Mouse (Mus musculus) hindbrain, embryonic 15.5 days (tissue): ENCODE results near the gene Plekhg1. TPM values are rescaled to one million over a fixed set of nuclear protein-coding genes. Genes with fewer than 3 reads are reported as not detected.

Experiments
- ATAC-seq: fragments of 200-750 bp; cut with Nextera tagmentation; 2 replicates; pipeline ENCODE4 v1.8.0; 2017; ENCODE audit warnings: low read depth, moderate number of reproducible peaks, moderate TSS enrichment; ENCODE audit not compliant: low FRiP score
- H3K27ac ChIP-seq: fragments of 300-500 bp; sonication (generic); replicated peaks from 2 replicates; pipeline ENCODE4 v1.5.1; 2015; ENCODE audit warnings: mild to moderate bottlenecking, inconsistent platforms
- H3K27me3 ChIP-seq: fragments of 300-500 bp; sonication (generic); 2 replicates; pipeline ENCODE4 v1.6.1; 2015; ENCODE audit warnings: control low read depth, inconsistent platforms
- H3K36me3 ChIP-seq: fragments of 300-500 bp; sonication (generic); 2 replicates; pipeline ENCODE4 v1.6.1; 2015; ENCODE audit warnings: control low read depth, inconsistent platforms
- H3K4me1 ChIP-seq: fragments of 300-500 bp; sonication (generic); replicated peaks from 2 replicates; pipeline ENCODE4 v1.6.1; 2015; ENCODE audit warnings: control low read depth, inconsistent platforms
- H3K4me2 ChIP-seq: fragments of 300-500 bp; sonication (generic); 2 replicates; pipeline ENCODE4 v1.6.1; 2015; ENCODE audit warnings: moderate library complexity, mild to moderate bottlenecking, inconsistent platforms
- H3K4me3 ChIP-seq: fragments of 300-500 bp; sonication (generic); 2 replicates; pipeline ENCODE4 v1.5.1; 2015; ENCODE audit warnings: mild to moderate bottlenecking, inconsistent platforms
- H3K9ac ChIP-seq: fragments of 300-500 bp; sonication (generic); 2 replicates; pipeline ENCODE4 v1.6.1; 2015; ENCODE audit warnings: inconsistent platforms
- H3K9me3 ChIP-seq: fragments of 300-500 bp; sonication (generic); 2 replicates; pipeline ENCODE4 v1.6.1; 2016; ENCODE audit warnings: control low read depth, inconsistent platforms
- WGBS: fragments of 180-500 bp; shearing (Covaris S2); methylation state at CpG from one replicate; pipeline ENCODE4 v1.1.7; 2015; 5-methylcytosine and 5-hydroxymethylcytosine counted together
- polyA plus RNA-seq: library from polyadenylated mRNA; unstranded; fragments of >200 nt; fragmentation: Nextera tagmentation; extraction: Ambion mirVana; gene quantifications from 2 replicates; pipeline ENCODE4 v1.2.1, GENCODE M21; 2015

Gene Plekhg1
- 10.5 and 11.4 TPM in 2 replicates for polyA plus RNA-seq

DNA sequence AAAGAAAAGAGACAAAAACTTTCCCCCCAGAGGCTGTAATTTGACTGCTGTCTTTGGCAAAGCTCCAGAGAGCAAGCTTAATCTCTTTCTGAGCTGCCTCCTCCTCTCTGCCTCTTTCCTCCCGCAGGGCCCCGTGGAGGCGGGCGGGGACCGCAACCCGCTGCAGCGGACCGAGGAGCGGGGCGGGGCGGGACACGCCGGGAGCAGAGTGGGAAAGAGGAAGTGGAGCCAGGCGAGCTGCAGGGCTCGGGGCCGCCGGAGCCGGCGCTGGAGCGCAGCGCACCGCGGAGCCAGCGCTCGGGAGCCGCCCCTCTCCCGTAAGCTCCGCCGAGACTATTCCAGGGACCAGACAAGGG, at the start of gene Plekhg1:
Plekhg1 (plus strand) TSS at position 217 of the 356 bp plus-strand sequence.
- Histone ChIP-seq H3K4me1 (peaks cover 3% of the 10 kb centered on the region; the same call in 1 of the 2 replicates), H3K4me2 (peak within 1 kb of the TSS; percentile 97), H3K27ac (peak within 1 kb of the TSS; percentile 76), H3K27me3 (no peaks in the 10 kb centered on the region), H3K4me3 (peak within 1 kb of the TSS; percentile 62), H3K9me3 (no peaks in the 10 kb centered on the region), H3K36me3 (no peaks in the 10 kb centered on the region), H3K9ac (peak within 1 kb of the TSS; percentile 48)
- ATAC-seq, result peak; percentile 87
- WGBS, result 0% methylated on average over 20 of the region's 29 CpGs

DNA sequence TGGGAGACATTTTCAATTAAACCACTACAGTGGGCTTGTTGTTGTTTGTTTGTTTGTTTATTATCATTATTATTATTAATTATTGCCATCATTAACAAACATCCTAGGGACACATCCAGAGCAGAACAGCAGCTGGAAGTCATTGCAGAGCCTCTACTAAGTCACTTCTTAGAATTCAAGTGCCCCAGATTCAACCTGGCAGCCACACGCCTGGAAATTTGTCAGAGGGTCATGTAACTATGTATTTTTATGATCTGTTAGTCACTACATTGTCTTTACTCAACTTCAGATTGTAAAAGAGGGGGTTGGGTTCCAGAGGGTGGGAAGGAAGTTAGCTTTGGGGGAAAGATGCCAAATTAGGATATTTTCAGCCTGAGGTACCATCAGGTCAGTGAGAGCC, 47.4 kb upstream of the Plekhg1 start:
- H3K27me3 ChIP-seq, result no peaks in the 10 kb centered on the region
- H3K4me3 ChIP-seq, result no peak overlapping the region
- no peak overlapping the region for H3K9ac ChIP-seq
- no peaks in the 10 kb centered on the region for H3K9me3 ChIP-seq
- H3K27ac ChIP-seq, result no peak overlapping the region
- 89% methylated on average over 1 of the region's 1 CpGs for WGBS
- no peak overlapping the region for H3K4me2 ChIP-seq
- peaks cover 4% of the 10 kb centered on the region; the same call in 1 of the 2 replicates for H3K4me1 ChIP-seq
- H3K36me3 ChIP-seq, result no peaks in the 10 kb centered on the region
- ATAC-seq, result no peak

DNA sequence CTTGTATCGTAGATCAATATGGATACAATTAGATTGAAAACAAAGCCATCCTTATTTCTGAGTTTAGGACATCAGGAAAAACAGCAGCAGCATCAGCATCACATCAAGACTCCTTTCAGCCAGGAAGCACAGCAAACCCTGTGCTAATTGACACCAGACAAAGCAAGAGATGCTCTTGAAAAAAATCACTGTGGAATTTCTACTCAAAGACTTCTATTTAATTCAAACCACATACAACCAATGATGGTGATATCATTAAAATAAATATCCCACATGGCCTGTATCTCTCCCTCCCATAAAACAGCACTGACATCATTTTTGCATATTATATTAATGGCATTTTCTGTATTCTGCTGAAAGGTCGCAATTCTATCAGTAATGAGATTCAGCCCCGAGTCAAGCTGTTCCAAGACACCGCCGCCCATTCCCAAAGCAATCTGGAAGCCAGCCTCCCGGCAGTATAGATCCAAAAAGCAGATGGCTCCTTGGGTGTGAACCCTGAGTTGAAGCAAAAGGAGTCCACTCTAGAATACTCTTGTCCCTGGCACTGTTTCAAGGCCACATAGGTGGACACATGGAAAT, 46.4 kb upstream of the Plekhg1 start:
- WGBS, result 41% methylated on average over 6 of the region's 6 CpGs
- no peak overlapping the region for H3K27ac ChIP-seq
- no peak overlapping the region for H3K4me3 ChIP-seq

DNA sequence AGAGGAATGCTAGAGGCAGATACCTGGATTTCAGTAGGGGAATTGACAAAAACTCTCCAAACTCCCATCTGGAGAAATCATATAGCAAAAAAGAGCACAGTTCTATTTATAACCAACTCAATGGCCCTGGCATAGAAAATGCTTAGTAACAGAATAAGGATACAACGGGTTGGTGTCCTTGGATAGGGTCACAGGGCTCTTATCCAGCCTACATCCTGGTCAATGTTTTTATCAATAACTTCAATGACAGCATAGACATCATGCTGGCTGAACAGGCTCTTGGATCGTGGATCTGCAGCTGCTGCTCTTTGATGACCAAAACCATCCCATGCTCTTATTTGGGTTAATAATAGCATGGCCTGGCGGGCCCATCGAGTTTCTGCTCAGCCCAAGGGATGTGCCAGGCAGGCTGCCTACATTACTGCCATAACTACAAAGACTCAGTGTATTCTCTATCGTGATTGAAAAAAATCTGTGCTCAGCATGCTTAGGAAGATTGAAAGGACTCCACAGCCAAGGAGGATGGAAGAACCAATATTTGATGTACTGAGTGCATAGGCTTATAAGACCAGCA, 44.7 kb upstream of the Plekhg1 start:
- ATAC-seq, result no peak
- 59% methylated on average over 5 of the region's 5 CpGs for WGBS
- Histone ChIP-seq H3K9ac (no peak overlapping the region), H3K4me3 (no peak overlapping the region), H3K27me3 (no peaks in the 10 kb centered on the region), H3K27ac (no peak overlapping the region), H3K36me3 (no peaks in the 10 kb centered on the region), H3K4me2 (no peak overlapping the region), H3K4me1 (peaks cover 4% of the 10 kb centered on the region; the same call in 1 of the 2 replicates), H3K9me3 (no peaks in the 10 kb centered on the region)

More for the DNA sequence above, 46.4 kb upstream of the Plekhg1 start:
- Histone ChIP-seq H3K9ac (no peak overlapping the region), H3K9me3 (no peaks in the 10 kb centered on the region), H3K4me1 (peaks cover 4% of the 10 kb centered on the region; the same call in 1 of the 2 replicates), H3K36me3 (no peaks in the 10 kb centered on the region), H3K27me3 (no peaks in the 10 kb centered on the region), H3K4me2 (no peak overlapping the region)
- ATAC-seq, result no peak

DNA sequence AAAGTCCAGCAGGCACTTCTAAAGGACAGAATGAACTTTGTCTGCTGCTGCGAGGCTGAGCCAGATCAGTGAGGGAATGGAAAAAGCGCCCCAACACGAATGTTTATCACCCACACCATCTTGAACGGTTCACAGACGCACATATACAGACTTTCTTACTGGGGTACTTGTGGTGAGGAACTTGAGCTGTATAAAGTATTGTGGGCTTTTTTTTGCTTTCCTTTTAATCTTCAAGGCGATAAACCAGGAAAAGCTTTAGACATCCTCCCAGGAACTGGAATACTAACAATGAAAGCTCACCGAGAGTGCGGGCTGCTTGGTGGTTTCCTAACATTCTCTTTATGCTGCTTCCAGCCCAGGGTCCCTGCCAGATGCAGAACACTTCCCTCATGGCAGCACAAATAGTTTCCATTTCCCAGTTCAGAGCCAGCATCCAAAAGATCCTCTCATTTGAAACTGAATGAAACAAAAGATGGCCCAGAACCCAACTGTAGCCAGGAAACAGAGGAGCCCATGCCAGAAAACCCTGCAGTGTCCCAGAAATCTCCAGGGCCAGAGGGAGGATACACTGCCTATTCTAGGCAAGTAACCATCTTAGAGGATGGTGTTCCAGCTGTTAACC, 43.3 kb upstream of the Plekhg1 start:
- Histone ChIP-seq H3K27ac (peak overlapping the region; percentile 64), H3K4me3 (no peak overlapping the region), H3K27me3 (no peaks in the 10 kb centered on the region), H3K4me2 (no peak overlapping the region), H3K36me3 (no peaks in the 10 kb centered on the region), H3K4me1 (peaks cover 4% of the 10 kb centered on the region; the same call in 1 of the 2 replicates), H3K9me3 (no peaks in the 10 kb centered on the region), H3K9ac (no peak overlapping the region)
- 0 out of 2 replicates have a peak, but pooled peaks have one; percentile 55 for ATAC-seq
- WGBS, result 64% methylated on average over 8 of the region's 8 CpGs

DNA sequence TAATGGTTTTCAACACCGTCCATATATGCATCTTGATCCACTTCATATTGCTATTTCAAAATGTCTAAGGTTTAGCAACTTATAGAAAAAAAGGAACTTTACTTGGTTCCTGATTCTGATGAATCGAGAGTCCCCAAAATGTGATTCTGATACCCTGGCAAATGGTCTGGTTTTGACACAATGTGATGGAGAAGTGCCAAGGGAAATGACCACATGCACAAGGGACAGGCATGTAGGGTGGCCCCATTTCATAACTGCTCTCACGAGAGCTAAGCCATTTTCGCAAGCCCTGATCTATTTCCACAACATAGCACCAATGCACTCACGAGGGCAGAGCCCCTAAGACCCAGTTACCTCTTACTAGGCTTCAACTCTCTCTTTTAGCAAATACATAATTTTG, 42.7 kb upstream of the Plekhg1 start:
- no peak for ATAC-seq
- Histone ChIP-seq H3K9me3 (no peaks in the 10 kb centered on the region), H3K9ac (no peak overlapping the region), H3K27me3 (no peaks in the 10 kb centered on the region), H3K36me3 (no peaks in the 10 kb centered on the region), H3K4me3 (no peak overlapping the region), H3K4me2 (no peak overlapping the region), H3K4me1 (peaks cover 4% of the 10 kb centered on the region; the same call in 1 of the 2 replicates), H3K27ac (peak overlapping the region; percentile 64; the same call in 1 of the 2 replicates)
- 86% methylated on average over 5 of the region's 5 CpGs for WGBS

DNA sequence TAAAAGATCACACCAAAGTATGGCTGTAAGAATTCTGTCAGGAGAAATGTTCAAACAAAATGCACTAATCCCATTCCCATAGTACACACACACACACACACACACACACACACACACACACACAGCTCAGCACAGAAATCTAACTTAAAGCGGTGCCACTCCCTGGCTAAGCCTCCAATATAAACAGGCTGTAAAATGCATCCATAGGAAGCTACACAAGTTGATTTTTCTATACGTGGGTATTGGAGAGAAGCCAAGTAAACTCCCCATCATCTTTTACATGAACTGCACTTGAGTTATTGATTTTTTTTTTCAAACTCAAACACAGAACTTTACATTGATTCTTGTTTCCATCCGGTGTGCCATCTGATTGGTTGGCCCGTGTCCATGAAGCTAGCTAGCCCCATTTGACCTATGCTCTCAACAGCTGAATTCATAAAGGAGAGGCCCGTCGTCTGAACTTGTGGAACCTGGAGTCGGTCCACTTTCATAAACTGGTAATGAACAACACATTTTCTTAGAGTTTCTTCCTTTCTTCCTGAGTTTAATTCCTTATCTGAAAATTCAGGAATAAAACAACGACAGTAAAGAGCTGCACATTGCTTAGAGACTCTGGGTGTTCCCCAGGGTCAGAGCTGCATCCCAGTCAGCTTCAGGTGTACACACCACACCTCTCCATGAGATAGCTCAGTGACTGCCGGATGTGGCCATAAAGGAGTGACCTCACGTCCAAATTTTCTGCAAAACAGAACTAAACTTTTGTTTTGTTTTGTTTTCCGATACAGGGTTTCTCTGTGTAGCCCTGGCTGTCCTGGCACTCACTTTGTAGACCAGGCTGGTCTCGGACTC, 39.7 kb upstream of the Plekhg1 start:
- no peaks in the 10 kb centered on the region for H3K27me3 ChIP-seq
- H3K4me2 ChIP-seq, result no peak overlapping the region
- 76% methylated on average over 12 of the region's 12 CpGs for WGBS
- H3K36me3 ChIP-seq, result no peaks in the 10 kb centered on the region
- no peaks in the 10 kb centered on the region for H3K4me1 ChIP-seq
- H3K9ac ChIP-seq, result no peak overlapping the region
- H3K27ac ChIP-seq, result no peak overlapping the region
- no peak overlapping the region for H3K4me3 ChIP-seq
- ATAC-seq, result no peak
- H3K9me3 ChIP-seq, result no peaks in the 10 kb centered on the region

DNA sequence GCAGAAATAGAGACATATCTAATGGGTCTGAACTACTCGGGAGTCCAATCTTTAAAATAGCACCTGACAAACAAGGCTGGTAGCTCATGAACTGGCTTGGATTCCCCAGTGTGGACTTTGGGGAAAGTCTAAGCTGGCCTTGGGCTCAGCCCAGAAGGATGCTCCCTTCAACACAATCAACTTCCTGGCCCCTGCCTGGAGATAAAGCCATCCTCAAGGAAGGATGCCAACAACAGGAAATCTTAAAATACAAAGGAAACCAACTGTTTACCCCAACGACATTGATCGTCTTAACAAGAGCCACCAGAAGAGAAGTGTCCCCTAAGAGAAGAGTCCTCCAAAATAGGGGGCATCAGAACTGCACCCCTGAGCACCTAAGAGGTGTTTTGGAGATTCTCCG, 38.3 kb upstream of the Plekhg1 start:
- WGBS, result 83% methylated on average over 4 of the region's 4 CpGs
- Histone ChIP-seq H3K4me3 (no peak overlapping the region), H3K27me3 (no peaks in the 10 kb centered on the region), H3K27ac (no peak overlapping the region), H3K36me3 (no peaks in the 10 kb centered on the region), H3K9ac (no peak overlapping the region), H3K4me1 (no peaks in the 10 kb centered on the region), H3K4me2 (no peak overlapping the region), H3K9me3 (no peaks in the 10 kb centered on the region)
- ATAC-seq, result no peak

DNA sequence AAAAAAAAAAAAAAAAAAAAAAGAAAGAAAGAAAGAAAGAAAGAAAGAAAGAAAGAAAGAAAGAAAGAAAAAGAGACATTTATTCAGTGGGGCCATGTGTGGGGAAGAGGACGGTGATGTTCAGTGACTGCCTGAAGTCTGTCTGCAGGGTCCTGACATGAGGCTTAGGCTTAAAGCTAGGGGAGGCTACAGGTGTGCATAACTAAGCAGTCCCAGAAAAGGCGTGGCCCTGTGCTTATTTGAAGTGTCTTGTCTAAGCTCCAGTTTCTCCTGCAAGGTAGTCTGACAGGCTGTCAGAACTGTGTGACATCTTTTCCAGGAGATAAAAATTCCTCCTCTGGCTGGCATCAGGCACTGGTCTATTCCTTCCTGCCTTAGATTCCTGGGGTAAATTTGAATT, 37.6 kb upstream of the Plekhg1 start:
- no peaks in the 10 kb centered on the region for H3K27me3 ChIP-seq
- no peak for ATAC-seq
- no peak overlapping the region for H3K4me2 ChIP-seq
- H3K4me3 ChIP-seq, result no peak overlapping the region
- no peak overlapping the region for H3K9ac ChIP-seq
- 91% methylated on average over 2 of the region's 2 CpGs for WGBS
- no peaks in the 10 kb centered on the region for H3K4me1 ChIP-seq
- no peak overlapping the region for H3K27ac ChIP-seq
- H3K36me3 ChIP-seq, result no peaks in the 10 kb centered on the region
- H3K9me3 ChIP-seq, result no peaks in the 10 kb centered on the region

DNA sequence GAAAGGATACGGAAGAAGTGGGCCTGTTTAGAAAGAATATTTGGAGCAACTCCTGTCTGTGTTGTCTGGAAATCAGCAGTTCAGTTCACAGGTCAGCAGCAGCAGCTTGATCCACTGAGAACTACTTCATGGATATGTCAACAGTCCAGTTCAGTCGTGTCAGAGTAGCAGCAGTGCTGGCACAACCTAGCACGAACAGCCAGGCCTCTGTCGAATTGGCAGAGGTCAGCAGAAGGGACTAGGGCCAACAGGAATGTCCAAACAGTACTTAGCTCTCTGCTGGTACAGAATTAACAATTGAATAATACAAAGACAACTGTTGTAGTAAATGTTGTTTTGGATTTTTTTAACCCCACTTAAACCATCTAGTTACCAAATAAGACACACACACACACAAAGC, 33.9 kb upstream of the Plekhg1 start:
- no peaks in the 10 kb centered on the region for H3K9me3 ChIP-seq
- no peak overlapping the region for H3K4me3 ChIP-seq
- no peak overlapping the region for H3K4me2 ChIP-seq
- no peaks in the 10 kb centered on the region for H3K36me3 ChIP-seq
- no peaks in the 10 kb centered on the region for H3K27me3 ChIP-seq
- H3K9ac ChIP-seq, result no peak overlapping the region
- no peak overlapping the region for H3K27ac ChIP-seq
- H3K4me1 ChIP-seq, result no peaks in the 10 kb centered on the region
- 78% methylated on average over 4 of the region's 4 CpGs for WGBS
- ATAC-seq, result no peak

DNA sequence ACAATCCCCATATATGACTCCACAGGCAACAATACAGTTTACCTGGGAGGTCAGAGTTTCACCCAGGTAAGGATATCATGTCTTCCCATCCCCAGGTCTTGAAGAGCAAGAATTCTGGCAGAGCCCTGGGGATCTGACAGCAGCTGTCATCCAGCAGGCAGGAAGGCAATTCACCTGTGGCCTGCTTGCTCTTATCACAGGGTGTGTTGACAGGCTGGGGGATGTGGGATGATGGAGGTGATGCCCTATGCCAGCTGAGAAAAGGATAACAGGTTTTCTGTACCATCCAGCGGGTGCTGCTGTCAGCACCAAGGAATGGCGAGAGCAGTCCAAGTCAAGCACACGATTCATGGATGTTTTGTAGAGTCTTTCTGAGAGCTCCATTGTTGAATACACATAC, 30.1 kb upstream of the Plekhg1 start:
- no peaks in the 10 kb centered on the region for H3K9me3 ChIP-seq
- WGBS, result 95% methylated on average over 3 of the region's 3 CpGs

More for the DNA sequence above, 30.1 kb upstream of the Plekhg1 start:
- H3K4me2 ChIP-seq, result no peak overlapping the region
- H3K27me3 ChIP-seq, result no peaks in the 10 kb centered on the region
- H3K27ac ChIP-seq, result no peak overlapping the region
- no peaks in the 10 kb centered on the region for H3K36me3 ChIP-seq
- H3K9ac ChIP-seq, result no peak overlapping the region
- ATAC-seq, result no peak
- no peaks in the 10 kb centered on the region for H3K4me1 ChIP-seq
- no peak overlapping the region for H3K4me3 ChIP-seq
